Mouse (Mus musculus): ENCODE measurements around the gene Zfp652. TPM values are rescaled to one million over a fixed set of nuclear protein-coding genes. Genes with fewer than 3 reads are reported as not detected.

Gene Zfp652
- polyA plus RNA-seq, 1 experiment from 2014 or later: 26.1 TPM

DNA sequence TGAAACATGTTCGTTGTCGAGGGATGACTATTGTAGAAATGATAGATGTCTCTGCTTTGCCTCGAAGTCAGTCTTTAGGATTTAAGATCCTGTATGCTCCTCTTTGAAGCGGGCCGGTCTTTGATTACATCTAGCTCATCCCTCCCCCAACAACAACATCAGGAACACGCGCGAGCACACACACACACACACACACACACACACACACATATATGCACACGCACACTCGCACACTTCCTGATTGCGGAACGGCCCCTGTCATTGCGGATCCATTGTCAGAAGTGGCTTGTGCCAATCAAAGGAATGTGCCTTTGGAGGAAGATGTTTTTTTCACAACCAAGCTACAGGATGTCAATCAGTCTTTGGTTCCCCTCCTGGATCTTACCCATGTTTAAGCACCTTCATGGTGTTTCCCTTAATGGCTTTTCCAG, 1.4 kb downstream of the Zfp652 start:
- Histone ChIP-seq H3K4me2 (replicated peaks) (peak overlapping the region; percentile 82), H3K9ac (peak overlapping the region; percentile 98), H3K27ac (peak overlapping the region; percentile 97; the same call in 1 of the 2 replicates), H3K36me3 (no peaks in the 10 kb centered on the region), H3K4me1 (peaks cover 14% of the 10 kb centered on the region), H3K9me3 (no peaks in the 10 kb centered on the region), H3K27me3 (replicated peaks) (no peaks in the 10 kb centered on the region), H3K4me3 (peak overlapping the region; percentile 91)
- peak; percentile 18; the same call in 1 of the 2 replicates for ATAC-seq (ENCODE audit: low FRiP score, low read depth)
- 0% methylated on average over 13 of the region's 13 CpGs for WGBS

DNA sequence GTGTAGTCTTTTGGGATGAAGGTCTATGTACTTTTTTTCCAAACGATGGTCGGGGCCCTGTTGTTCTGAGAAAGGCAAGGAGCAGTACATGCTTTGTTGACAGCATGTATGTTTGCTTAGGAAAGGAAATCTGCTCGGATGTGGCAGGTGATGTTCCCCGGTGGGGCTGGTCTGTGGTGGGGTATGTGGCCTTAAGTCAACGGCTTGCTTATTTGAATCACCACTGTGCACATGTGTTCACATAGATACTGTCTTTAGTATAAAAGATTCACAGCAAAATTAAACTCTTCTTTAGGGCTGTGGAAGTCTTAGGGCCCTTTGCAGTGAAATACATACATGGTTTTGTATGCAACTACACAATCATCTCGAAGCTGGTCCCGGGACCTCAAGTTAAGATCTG, 1.9 kb downstream of the Zfp652 start:
- Histone ChIP-seq H3K27me3 (replicated peaks) (no peaks in the 10 kb centered on the region), H3K36me3 (no peaks in the 10 kb centered on the region), H3K4me3 (peak overlapping the region; percentile 91), H3K9me3 (no peaks in the 10 kb centered on the region), H3K27ac (no peak overlapping the region), H3K9ac (peak overlapping the region; percentile 98), H3K4me1 (peaks cover 14% of the 10 kb centered on the region), H3K4me2 (replicated peaks) (peak overlapping the region; percentile 82)
- ATAC-seq (ENCODE audit: low FRiP score, low read depth): no peak
- 55% methylated on average over 7 of the region's 7 CpGs for WGBS

DNA sequence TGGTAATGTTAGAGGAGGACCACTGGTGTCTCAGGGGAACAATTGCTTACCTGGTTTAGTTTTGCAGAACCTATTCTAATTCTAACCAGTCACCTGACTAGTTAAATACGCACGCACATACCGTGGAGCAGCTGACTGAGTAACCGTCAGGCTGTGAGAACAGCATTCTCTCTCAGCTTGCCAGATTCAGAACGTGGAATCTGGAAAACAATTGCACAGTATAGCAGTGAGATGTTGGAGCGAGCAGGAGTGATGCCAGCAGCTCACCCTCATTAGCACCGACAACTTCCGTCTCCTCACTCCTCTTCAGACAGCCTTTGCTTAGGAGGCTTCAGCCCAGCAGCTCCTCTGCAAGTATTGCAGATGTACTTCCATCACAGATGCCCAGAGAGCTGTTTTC, 3.7 kb downstream of the Zfp652 start:
- no peak for ATAC-seq (ENCODE audit: low FRiP score, low read depth)
- H3K27ac ChIP-seq: no peak overlapping the region
- no peaks in the 10 kb centered on the region for H3K36me3 ChIP-seq
- no peaks in the 10 kb centered on the region for H3K9me3 ChIP-seq
- H3K4me3 ChIP-seq: no peak overlapping the region
- no peak overlapping the region for H3K9ac ChIP-seq
- H3K27me3 ChIP-seq (replicated peaks): no peaks in the 10 kb centered on the region
- no peak overlapping the region for H3K4me2 ChIP-seq (replicated peaks)
- WGBS: 79% methylated on average over 8 of the region's 8 CpGs
- peaks cover 14% of the 10 kb centered on the region for H3K4me1 ChIP-seq

DNA sequence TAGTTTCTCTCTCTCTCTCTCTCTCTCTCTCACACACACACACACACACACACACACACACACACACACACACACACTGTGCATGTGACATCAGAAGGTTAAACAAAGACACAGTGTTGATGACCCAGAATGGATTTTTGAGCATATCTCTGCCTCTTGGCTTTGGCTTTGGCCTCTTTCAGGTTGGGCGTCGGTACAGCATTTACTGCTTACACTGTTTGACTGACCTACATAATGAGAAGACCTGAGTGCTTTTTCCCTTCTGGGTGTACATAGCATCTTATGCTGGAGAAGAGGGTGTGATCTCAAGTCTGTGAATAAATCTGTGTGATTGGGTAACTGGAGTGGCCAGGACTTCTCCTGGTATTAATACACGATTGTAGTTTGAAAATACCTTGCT, 6.9 kb downstream of the Zfp652 start:
- Histone ChIP-seq H3K9ac (no peak overlapping the region), H3K27me3 (replicated peaks) (no peaks in the 10 kb centered on the region), H3K4me2 (replicated peaks) (no peak overlapping the region), H3K36me3 (no peaks in the 10 kb centered on the region), H3K9me3 (no peaks in the 10 kb centered on the region), H3K4me3 (no peak overlapping the region), H3K27ac (no peak overlapping the region), H3K4me1 (peaks cover 11% of the 10 kb centered on the region)
- no peak for ATAC-seq (ENCODE audit: low FRiP score, low read depth)
- WGBS: 94% methylated on average over 3 of the region's 3 CpGs

DNA sequence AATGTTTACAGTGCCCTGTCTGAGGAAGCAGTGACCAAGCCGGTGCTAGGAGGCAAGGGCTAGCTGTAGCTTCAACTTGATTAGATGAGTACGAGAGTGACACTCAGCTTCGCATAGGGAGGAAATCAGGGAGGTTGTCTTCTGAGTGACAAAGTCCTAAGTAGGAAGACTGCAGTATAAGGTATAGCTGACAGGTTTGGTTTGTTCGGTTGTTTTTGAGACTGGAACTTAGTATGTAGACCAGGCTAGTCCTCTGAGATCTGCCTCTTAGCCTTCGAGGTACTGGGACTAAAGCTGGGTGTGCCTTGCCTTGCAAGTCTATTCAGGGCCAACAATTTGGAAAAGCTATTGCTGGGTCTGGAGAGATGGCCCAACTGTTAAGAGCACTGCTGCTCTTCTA, 10.8 kb downstream of the Zfp652 start, which contains the start of gene B130006D01Rik:
B130006D01Rik (plus strand) TSS at position 301 of the 400 bp plus-strand sequence.
- H3K4me2 ChIP-seq (replicated peaks): no peak within 1 kb of the TSS
- ATAC-seq (ENCODE audit: low FRiP score, low read depth): no peak
- no peak within 1 kb of the TSS for H3K9ac ChIP-seq
- no peaks in the 10 kb centered on the region for H3K9me3 ChIP-seq
- H3K4me1 ChIP-seq: no peaks in the 10 kb centered on the region
- no peak within 1 kb of the TSS for H3K27ac ChIP-seq
- no peak within 1 kb of the TSS for H3K4me3 ChIP-seq
- WGBS: 97% methylated on average over 5 of the region's 5 CpGs
- H3K36me3 ChIP-seq: no peaks in the 10 kb centered on the region
- no peaks in the 10 kb centered on the region for H3K27me3 ChIP-seq (replicated peaks)

DNA sequence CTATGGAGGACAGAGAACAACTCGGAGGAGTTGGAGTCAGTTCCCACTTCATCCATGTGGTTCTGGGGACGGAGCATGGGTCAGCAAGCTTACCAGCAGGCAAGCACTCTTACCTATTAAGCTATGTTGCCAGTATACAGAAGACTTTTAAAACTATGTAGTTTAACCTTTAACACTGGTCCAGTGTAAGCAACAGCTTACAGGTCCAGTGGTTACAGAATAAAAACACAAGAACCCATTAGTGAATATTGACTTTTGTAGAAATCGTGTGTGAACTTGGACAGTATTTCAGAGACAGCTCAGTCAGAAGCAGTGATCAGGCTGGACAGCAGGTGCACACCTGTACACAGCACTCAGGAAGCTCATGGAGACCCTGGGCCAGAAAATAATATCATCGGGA, 12.0 kb downstream of the Zfp652 start:
- no peak overlapping the region for H3K4me3 ChIP-seq
- H3K4me1 ChIP-seq: no peaks in the 10 kb centered on the region
- H3K36me3 ChIP-seq: no peaks in the 10 kb centered on the region
- WGBS: 91% methylated on average over 4 of the region's 4 CpGs
- no peaks in the 10 kb centered on the region for H3K27me3 ChIP-seq (replicated peaks)
- no peaks in the 10 kb centered on the region for H3K9me3 ChIP-seq
- no peak for ATAC-seq (ENCODE audit: low FRiP score, low read depth)
- no peak overlapping the region for H3K9ac ChIP-seq
- no peak overlapping the region for H3K27ac ChIP-seq
- H3K4me2 ChIP-seq (replicated peaks): no peak overlapping the region

DNA sequence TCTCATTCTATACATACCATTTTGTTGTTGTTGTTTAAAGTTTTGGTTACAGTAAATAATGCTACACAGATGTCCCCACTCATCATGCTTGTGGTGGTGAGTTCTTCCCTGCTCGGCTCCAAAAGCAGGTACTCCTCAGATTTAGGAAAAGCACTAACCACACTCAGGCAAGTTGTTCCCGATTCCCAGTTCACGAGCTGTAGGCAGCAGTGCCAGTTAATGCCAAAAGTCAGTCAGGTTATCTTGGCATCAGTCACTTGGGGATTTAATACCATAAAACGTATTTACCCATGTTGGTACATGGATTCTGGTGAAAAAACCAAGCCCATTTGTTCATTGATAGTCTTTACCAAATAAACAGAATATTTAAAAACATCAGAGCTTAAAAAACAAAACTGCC, 13.7 kb downstream of the Zfp652 start:
- no peak overlapping the region for H3K4me2 ChIP-seq (replicated peaks)
- no peaks in the 10 kb centered on the region for H3K4me1 ChIP-seq
- H3K9me3 ChIP-seq: no peaks in the 10 kb centered on the region
- H3K27ac ChIP-seq: no peak overlapping the region
- H3K4me3 ChIP-seq: no peak overlapping the region
- no peak for ATAC-seq (ENCODE audit: low FRiP score, low read depth)
- 88% methylated on average over 4 of the region's 4 CpGs for WGBS
- no peak overlapping the region for H3K9ac ChIP-seq
- H3K36me3 ChIP-seq: no peaks in the 10 kb centered on the region
- H3K27me3 ChIP-seq (replicated peaks): no peaks in the 10 kb centered on the region

DNA sequence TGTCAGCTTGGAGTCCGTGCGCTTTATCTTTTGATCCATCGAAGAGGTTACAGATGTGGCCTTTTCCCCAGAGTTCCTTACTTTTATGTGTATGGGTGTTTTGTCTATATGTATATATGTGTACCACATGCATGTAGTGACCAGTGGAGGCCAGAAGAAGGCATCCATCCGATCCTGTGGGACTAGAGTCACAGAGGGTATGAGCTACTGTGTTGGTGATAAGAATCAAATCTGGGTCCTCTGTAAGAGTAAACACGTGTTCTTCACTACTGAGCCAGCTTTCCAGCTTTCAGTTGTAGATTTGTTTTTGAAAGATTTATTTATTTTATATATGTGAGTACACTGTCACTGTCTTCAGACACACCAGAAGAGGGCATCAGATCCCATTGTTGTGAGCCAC, 15.5 kb downstream of the Zfp652 start:
- no peaks in the 10 kb centered on the region for H3K4me1 ChIP-seq
- ATAC-seq (ENCODE audit: low FRiP score, low read depth): no peak
- H3K9ac ChIP-seq: no peak overlapping the region
- H3K27me3 ChIP-seq (replicated peaks): no peaks in the 10 kb centered on the region
- H3K4me2 ChIP-seq (replicated peaks): no peak overlapping the region
- H3K36me3 ChIP-seq: no peaks in the 10 kb centered on the region
- 92% methylated on average over 5 of the region's 5 CpGs for WGBS
- no peak overlapping the region for H3K4me3 ChIP-seq
- no peak overlapping the region for H3K27ac ChIP-seq
- no peaks in the 10 kb centered on the region for H3K9me3 ChIP-seq

DNA sequence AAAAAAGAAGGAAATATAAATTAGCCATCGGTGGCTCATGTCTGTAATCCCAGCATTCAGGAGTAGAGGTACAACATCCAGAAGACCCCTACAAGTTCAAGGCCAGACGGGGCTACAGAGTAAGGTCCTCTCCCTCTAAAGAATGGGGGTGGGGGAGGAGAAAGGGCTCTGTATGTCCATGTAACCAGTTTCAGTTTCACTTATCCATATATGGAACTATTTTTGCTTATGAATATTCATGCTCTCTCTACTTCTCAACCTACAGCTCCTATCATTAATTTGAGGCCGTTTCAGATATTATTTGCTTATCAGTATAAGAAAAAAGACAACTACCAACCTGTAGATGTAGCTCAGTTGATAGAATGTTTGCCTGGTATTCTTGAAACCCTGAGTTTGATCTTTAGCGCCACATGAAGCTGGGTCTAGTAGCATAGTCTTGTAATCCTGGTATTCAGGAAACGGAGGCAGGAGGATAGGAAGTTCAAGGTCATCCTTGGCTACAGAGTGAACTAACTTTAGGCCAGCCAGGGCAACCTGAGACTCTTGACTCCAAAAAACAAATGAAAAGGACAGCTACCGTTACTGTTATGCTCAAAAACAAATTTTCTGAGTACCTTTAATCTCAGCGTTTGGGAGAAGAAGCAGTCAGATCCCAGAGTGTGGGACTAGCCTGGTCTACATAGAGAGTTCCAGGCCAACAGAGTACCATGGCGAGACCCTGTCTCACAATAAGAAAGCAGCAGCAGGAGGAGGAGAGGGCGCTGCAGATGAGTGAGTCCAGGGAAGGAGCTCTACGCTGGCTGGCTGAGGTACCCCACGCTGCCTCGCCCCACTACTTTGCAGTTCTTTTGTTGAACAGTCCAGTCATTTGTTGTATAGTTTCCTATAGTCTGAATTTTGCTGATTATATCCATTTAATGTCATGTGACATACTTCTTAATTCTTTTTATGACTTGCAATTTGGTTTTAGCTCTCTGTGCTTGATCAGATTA, 16.7 kb downstream of the Zfp652 start:
- no peaks in the 10 kb centered on the region for H3K9me3 ChIP-seq
- no peaks in the 10 kb centered on the region for H3K27me3 ChIP-seq (replicated peaks)
- no peak overlapping the region for H3K4me2 ChIP-seq (replicated peaks)
- no peak overlapping the region for H3K4me3 ChIP-seq
- no peak overlapping the region for H3K27ac ChIP-seq
- WGBS: 85% methylated on average over 12 of the region's 12 CpGs
- no peak overlapping the region for H3K9ac ChIP-seq
- no peaks in the 10 kb centered on the region for H3K36me3 ChIP-seq
- H3K4me1 ChIP-seq: no peaks in the 10 kb centered on the region
- ATAC-seq (ENCODE audit: low FRiP score, low read depth): no peak

DNA sequence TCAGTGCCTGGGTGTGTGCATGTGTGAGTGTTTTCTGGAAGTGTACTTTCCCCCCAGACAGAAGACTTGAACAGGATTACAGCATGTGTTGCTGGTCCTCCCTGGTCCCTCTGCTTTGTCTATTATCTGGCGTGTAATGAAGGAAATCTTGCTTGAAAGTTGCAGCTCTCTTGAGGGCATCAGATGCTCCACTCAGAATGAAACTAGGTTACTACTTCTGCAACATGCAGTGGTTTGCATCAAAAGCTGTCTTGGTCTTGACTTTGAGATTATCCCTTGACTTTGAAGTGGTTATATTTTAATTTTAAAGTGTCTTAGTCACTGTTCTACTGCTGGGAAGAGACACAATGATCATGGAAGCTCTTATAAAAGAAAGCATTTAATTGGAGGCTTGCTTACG, 22.0 kb downstream of the Zfp652 start:
- no peaks in the 10 kb centered on the region for H3K9me3 ChIP-seq
- no peak overlapping the region for H3K9ac ChIP-seq
- no peaks in the 10 kb centered on the region for H3K36me3 ChIP-seq
- ATAC-seq (ENCODE audit: low FRiP score, low read depth): no peak
- H3K4me3 ChIP-seq: no peak overlapping the region
- H3K27me3 ChIP-seq (replicated peaks): no peaks in the 10 kb centered on the region
- H3K4me2 ChIP-seq (replicated peaks): no peak overlapping the region
- no peaks in the 10 kb centered on the region for H3K4me1 ChIP-seq
- H3K27ac ChIP-seq: no peak overlapping the region
- WGBS: 95% methylated on average over 2 of the region's 2 CpGs

DNA sequence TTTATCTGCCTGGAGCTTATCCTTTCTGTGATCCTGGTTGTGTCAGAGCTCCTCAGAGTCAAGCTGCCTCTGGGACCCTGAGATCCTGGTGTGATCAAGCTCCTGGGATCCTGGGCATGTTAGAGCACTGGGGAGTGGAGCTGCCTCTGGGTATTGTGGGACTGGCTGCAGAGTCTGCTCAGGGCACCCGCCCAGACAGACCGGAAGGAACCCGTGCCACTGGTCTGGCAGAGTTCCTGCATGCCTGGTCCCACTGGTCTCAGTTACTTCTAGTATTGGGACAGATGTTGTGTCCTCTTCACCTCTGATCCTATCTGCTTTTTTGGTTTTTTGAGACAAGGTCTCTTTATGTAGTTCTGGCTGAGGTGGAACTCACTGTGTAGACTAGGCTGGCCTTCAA, 25.3 kb downstream of the Zfp652 start:
- 93% methylated on average over 3 of the region's 3 CpGs for WGBS
- Histone ChIP-seq H3K9me3 (no peaks in the 10 kb centered on the region), H3K27ac (no peak overlapping the region), H3K4me2 (replicated peaks) (no peak overlapping the region), H3K4me1 (no peaks in the 10 kb centered on the region), H3K27me3 (replicated peaks) (no peaks in the 10 kb centered on the region), H3K4me3 (no peak overlapping the region), H3K36me3 (no peaks in the 10 kb centered on the region), H3K9ac (no peak overlapping the region)
- ATAC-seq (ENCODE audit: low FRiP score, low read depth): no peak

DNA sequence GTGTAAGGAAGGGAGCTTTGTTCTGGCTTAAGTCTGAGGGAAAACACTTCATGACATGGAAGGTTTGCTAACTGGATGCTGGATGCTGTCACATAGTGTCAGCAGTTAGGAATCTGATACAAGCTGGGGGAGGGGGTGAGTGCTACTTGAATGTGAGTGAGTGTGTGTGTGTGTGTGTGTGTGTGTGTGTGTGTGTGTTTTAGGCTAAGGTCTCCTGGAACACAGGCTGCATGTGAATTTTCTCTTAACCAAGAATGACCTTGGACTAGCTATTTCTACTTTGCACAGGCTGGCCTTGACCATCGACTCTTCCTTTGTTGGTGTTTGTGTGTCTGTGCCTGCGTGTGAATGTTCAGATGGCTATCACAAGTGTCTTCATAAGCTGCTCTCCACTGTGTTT, 32.0 kb downstream of the Zfp652 start:
- Histone ChIP-seq H3K9ac (no peak overlapping the region), H3K4me2 (replicated peaks) (no peak overlapping the region), H3K36me3 (peaks cover 14% of the 10 kb centered on the region), H3K27me3 (replicated peaks) (no peaks in the 10 kb centered on the region), H3K27ac (no peak overlapping the region), H3K4me1 (no peaks in the 10 kb centered on the region), H3K9me3 (no peaks in the 10 kb centered on the region), H3K4me3 (no peak overlapping the region)
- ATAC-seq (ENCODE audit: low FRiP score, low read depth): no peak
- WGBS: 94% methylated on average over 2 of the region's 2 CpGs

DNA sequence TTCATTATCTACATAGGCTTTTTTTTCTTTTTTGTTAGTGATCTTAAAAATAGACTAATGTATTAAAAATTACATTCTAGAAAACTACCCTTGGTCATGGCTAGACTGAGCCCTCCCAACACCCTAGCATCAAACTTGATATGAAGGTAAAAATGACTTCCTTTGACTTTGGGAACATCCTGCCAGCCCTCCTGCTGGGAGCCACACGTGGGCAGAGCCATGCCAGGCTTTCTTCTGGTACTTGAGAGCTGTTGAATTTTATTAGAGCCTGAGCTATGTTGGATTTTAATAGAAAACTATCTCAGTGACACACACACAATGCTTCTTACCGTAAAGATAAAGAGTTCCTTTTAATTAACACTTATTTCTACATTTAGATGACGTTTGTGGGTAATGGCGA, 34.3 kb downstream of the Zfp652 start:
- Histone ChIP-seq H3K27me3 (replicated peaks) (no peaks in the 10 kb centered on the region), H3K4me1 (no peaks in the 10 kb centered on the region), H3K9ac (no peak overlapping the region), H3K36me3 (peaks cover 21% of the 10 kb centered on the region), H3K4me3 (no peak overlapping the region), H3K27ac (no peak overlapping the region), H3K9me3 (no peaks in the 10 kb centered on the region), H3K4me2 (replicated peaks) (no peak overlapping the region)
- 85% methylated on average over 4 of the region's 4 CpGs for WGBS
- no peak for ATAC-seq (ENCODE audit: low FRiP score, low read depth)

All from neural tube, embryonic 12.5 days (tissue).